Mouse (Mus musculus) gastrocnemius, postnatal 14 days (tissue): Measurements from ENCODE around the gene H2afy. TPM values are rescaled to one million over a fixed set of nuclear protein-coding genes. Genes with fewer than 3 reads are reported as not detected.

Experiments
- DNase-seq: peaks from one replicate; pipeline ENCODE4 v3.0.0; 2021; ENCODE audit warnings: mixed read lengths
- intact Hi-C: fragments of 180-260 bp; cut with DNase I; formaldehyde crosslinking; loops from one replicate; pipeline ENCODE4 v1.15.1; 2025; ENCODE audit warnings: low total_unique reads
- total RNA-seq, 2 experiments: library from RNA; stranded (reverse); gene quantifications; 2 replicates each; pipeline ENCODE4 v1.2.3; 2021

Gene H2afy
- total RNA-seq, 2 experiments from 2014 or later = 60.8 to 61.3 TPM

- no peak for DNase-seq
- intact Hi-C loops = no loop called here
Measured at GRCm38 (mm10) chr13:56088602-56089001, 47.6 kb downstream of the H2afy start.

GRCm38 (mm10) chr13:56087936-56088335, 48.2 kb downstream of the H2afy start:
- intact Hi-C loops = no loop called here
- peak; percentile 39 for DNase-seq

- intact Hi-C loops = no loop called here
- DNase-seq = no peak
Measured at GRCm38 (mm10) chr13:56084146-56084905, 51.8 kb downstream of the H2afy start.

GRCm38 (mm10) chr13:56081656-56082055, 54.5 kb downstream of the H2afy start:
- intact Hi-C loops = no loop called here
- no peak for DNase-seq

GRCm38 (mm10) chr13:56079616-56080015, 56.5 kb downstream of the H2afy start:
- intact Hi-C loops = no loop called here

GRCm38 (mm10) chr13:56078724-56079262, 57.4 kb downstream of the H2afy start:
- intact Hi-C loops = no loop called here
- no peak for DNase-seq

More at GRCm38 (mm10) chr13:56079616-56080015, 56.5 kb downstream of the H2afy start:
- DNase-seq = no peak

- peak; percentile 43 for DNase-seq
- intact Hi-C loops = no loop called here
Measured at GRCm38 (mm10) chr13:56075930-56076329, 60.2 kb downstream of the H2afy start.

GRCm38 (mm10) chr13:56073186-56073585, 63.0 kb downstream of the H2afy start:
- intact Hi-C loops = no loop called here
- DNase-seq = no peak

GRCm38 (mm10) chr13:56072268-56072607, 63.9 kb downstream of the H2afy start:
- DNase-seq = no peak
- intact Hi-C loops = no loop called here

- intact Hi-C loops = no loop called here
- no peak for DNase-seq
Measured at GRCm38 (mm10) chr13:56071586-56072267, 64.4 kb downstream of the H2afy start.

- intact Hi-C loops = no loop called here
- DNase-seq = no peak
Measured at GRCm38 (mm10) chr13:56069643-56070042, 66.5 kb downstream of the H2afy start.

GRCm38 (mm10) chr13:56068517-56068916, 67.6 kb downstream of the H2afy start:
- intact Hi-C loops = no loop called here
- DNase-seq = no peak

- intact Hi-C loops = no loop called here
- no peak for DNase-seq
Measured at GRCm38 (mm10) chr13:56066904-56067303, 69.3 kb downstream of the H2afy start.

GRCm38 (mm10) chr13:56066152-56066551, 70.0 kb downstream of the H2afy start:
- intact Hi-C loops = no loop called here
- no peak for DNase-seq

- DNase-seq = no peak
- intact Hi-C loops = no loop called here
Measured at GRCm38 (mm10) chr13:56057761-56058160, 78.4 kb downstream of the H2afy start.

GRCm38 (mm10) chr13:56055720-56056119, 80.4 kb downstream of the H2afy start:
- no peak for DNase-seq
- intact Hi-C loops = no loop called here

GRCm38 (mm10) chr13:56054089-56054488, 82.1 kb downstream of the H2afy start:
- DNase-seq = no peak
- intact Hi-C loops = no loop called here

- intact Hi-C loops = no loop called here
Measured at GRCm38 (mm10) chr13:56052781-56053180, 83.4 kb downstream of the H2afy start.

GRCm38 (mm10) chr13:56050246-56050645, 85.9 kb downstream of the H2afy start:
- intact Hi-C loops = no loop called here
- no peak for DNase-seq

More at GRCm38 (mm10) chr13:56052781-56053180, 83.4 kb downstream of the H2afy start:
- DNase-seq = no peak

GRCm38 (mm10) chr13:56042221-56042620, 93.9 kb downstream of the H2afy start:
- intact Hi-C loops = no loop called here
- no peak for DNase-seq

GRCm38 (mm10) chr13:56040621-56041020, 95.5 kb downstream of the H2afy start:
- DNase-seq = no peak
- intact Hi-C loops = no loop called here
